Mouse (Mus musculus): ENCODE results near the gene Smpd4.
"Not testable (repeated sequence)": the region's sequence is repeated elsewhere in the genome, so short reads cannot be mapped to it uniquely, and the experiment has no call there.

Gene Smpd4

GRCm38 (mm10) chr16:17619198-17620105 is at the start of gene Smpd4:
TSS of gene Smpd4 (plus strand) at chr16:17619354.
- peak; percentile 91 to 92 for DNase-seq (ENCODE audit: low spot score in 2 of 2)

- DNase-seq (ENCODE audit: low spot score in 2 of 2): peak; percentile 74 to 81
Observed at GRCm38 (mm10) chr16:17575870-17576824, 43.0 kb upstream of the Smpd4 start.

GRCm38 (mm10) chr16:17576825-17577215 is 42.3 kb upstream of the Smpd4 start:
- no peak for DNase-seq (ENCODE audit: low spot score in 2 of 2)

GRCm38 (mm10) chr16:17583064-17583463 is 36.1 kb upstream of the Smpd4 start, which contains the start of gene Slc7a4:
TSS of gene Slc7a4 (minus strand) at chr16:17583214.
- no peak for DNase-seq (ENCODE audit: low spot score in 2 of 2)

- no peak for DNase-seq (ENCODE audit: low spot score in 2 of 2)
Observed at GRCm38 (mm10) chr16:17584555-17584954, 34.6 kb upstream of the Smpd4 start.

- no peak for DNase-seq (ENCODE audit: low spot score in 2 of 2)
Observed at GRCm38 (mm10) chr16:17590731-17591130, 28.4 kb upstream of the Smpd4 start.

- DNase-seq (ENCODE audit: low spot score in 2 of 2): no peak
Observed at GRCm38 (mm10) chr16:17600944-17601562, 18.1 kb upstream of the Smpd4 start.

- DNase-seq (ENCODE audit: low spot score in 2 of 2): no peak
Observed at GRCm38 (mm10) chr16:17604941-17605340, 14.2 kb upstream of the Smpd4 start.

GRCm38 (mm10) chr16:17605684-17606083 is 13.5 kb upstream of the Smpd4 start:
- DNase-seq (ENCODE audit: low spot score in 2 of 2): peak in 1 of 2 experiments; percentile 27

- DNase-seq (ENCODE audit: low spot score in 2 of 2): peak; percentile 38 to 45
Observed at GRCm38 (mm10) chr16:17611383-17611782, 7.8 kb upstream of the Smpd4 start.

GRCm38 (mm10) chr16:17614740-17615139 is 4.4 kb upstream of the Smpd4 start:
- not testable (repeated sequence) for DNase-seq (ENCODE audit: low spot score in 2 of 2)

- no peak for DNase-seq (ENCODE audit: low spot score in 2 of 2)
Observed at GRCm38 (mm10) chr16:17616212-17616611, 2.9 kb upstream of the Smpd4 start.

GRCm38 (mm10) chr16:17617922-17618565 is 1.1 kb upstream of the Smpd4 start:
- peak; percentile 43 to 46 for DNase-seq (ENCODE audit: low spot score in 2 of 2)

GRCm38 (mm10) chr16:17621936-17622335 is 2.8 kb downstream of the Smpd4 start:
- DNase-seq (ENCODE audit: low spot score in 2 of 2): no peak

GRCm38 (mm10) chr16:17625488-17626268 is 6.5 kb downstream of the Smpd4 start:
- DNase-seq (ENCODE audit: low spot score in 2 of 2): no peak

GRCm38 (mm10) chr16:17626269-17626555 is 7.1 kb downstream of the Smpd4 start:
- no peak for DNase-seq (ENCODE audit: low spot score in 2 of 2)

GRCm38 (mm10) chr16:17632580-17632979 is 13.4 kb downstream of the Smpd4 start:
- DNase-seq (ENCODE audit: low spot score in 2 of 2): no peak

GRCm38 (mm10) chr16:17633481-17634181 is 14.5 kb downstream of the Smpd4 start:
- no peak for DNase-seq (ENCODE audit: low spot score in 2 of 2)

GRCm38 (mm10) chr16:17636904-17637303 is 17.8 kb downstream of the Smpd4 start:
- DNase-seq (ENCODE audit: low spot score in 2 of 2): no peak

GRCm38 (mm10) chr16:17637610-17638009 is 18.5 kb downstream of the Smpd4 start:
- DNase-seq (ENCODE audit: low spot score in 2 of 2): no peak
